Mouse (Mus musculus): Measurements from ENCODE around the gene Cotl1.

Gene Cotl1

DNA sequence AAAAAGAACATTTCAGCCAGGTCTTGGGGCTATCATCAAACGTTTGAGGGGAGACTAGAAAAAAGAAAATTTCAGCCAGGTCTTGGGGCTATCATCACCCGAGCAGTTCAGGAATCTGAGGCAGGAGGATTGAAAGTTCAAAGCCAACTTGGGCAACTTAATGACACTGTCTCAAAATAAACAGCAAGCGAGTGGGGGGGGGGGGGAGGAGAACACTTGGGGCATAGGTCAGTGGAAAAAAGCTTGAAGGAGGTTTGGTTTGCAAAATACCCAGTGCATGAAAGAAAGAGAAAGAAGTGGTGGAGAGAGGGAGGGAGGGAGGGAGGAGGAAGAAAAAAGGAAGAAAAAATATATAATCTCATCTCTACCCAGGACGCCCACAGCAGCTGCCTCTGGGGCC is 53.0 kb downstream of the Cotl1 start:
- DNase-seq (ENCODE audit: low spot score in 2 of 2): no peak

DNA sequence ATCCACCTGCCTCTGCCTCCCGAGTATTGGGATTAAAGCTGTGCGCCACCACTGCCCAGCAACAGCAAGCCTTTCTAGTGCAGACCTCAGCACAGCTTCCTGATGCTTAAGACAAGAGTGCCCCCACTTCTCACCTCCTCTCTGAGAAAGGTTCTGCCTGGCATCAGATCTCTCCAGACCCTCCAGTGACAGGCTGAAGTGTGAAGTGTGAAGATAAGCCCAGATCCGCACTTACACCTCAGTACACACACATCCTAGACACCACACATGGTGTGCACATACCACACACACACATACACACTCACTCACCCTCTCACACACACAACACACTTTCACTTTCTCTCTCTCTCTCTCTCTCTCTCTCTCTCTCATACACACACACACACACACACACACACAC is 53.5 kb downstream of the Cotl1 start:
- no peak for DNase-seq (ENCODE audit: low spot score in 2 of 2)

DNA sequence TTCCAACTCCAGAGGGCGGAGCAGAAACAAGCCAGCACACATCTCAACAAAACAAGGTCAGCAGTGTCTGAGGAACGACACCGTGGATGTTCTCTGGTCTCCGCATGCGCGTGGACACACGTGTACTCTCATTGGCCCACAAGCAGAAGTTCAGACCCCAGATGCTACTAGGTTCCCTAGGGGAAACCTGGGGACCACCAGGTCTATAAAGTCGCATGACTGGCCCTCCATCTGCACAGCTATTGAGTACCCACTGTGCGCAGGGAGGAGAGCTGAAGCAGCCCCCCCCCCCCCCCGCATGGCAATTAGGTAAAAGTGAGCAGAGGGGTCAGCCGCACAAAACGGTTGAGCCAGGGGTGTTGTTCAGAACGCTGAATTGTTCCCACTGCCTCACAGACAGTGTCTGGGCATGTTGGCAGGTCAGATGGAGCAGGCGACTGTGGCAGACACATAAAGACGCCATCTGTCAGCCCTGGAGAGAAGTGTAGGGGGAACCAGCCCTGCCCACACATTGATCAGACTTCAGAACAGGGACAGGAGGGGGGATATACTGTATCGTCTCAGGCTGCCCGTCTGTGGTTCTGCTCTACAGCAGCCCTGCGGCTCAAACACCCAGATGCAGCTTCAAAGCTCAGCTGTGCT is 54.5 kb downstream of the Cotl1 start:
- DNase-seq (ENCODE audit: low spot score in 2 of 2): no peak

DNA sequence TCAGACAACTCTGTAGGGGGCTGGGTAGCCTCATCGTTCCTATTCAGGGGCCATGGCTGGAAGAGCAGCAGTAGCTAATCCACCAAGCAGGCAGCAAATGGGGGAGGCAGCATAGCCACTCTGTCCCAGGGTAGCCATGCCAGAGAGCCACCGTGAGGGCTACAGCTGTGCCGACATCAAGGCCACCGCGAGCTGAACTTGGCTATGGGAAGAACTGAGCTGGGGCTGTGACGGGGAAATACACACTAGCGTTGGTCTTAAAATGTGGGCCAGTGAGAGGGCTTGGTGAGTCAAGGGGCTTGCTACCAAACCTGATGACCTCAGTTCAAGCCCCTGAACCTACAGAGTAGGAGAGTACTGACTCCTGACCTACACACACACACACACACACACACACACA is 55.7 kb downstream of the Cotl1 start:
- no peak for DNase-seq (ENCODE audit: low spot score in 2 of 2)

DNA sequence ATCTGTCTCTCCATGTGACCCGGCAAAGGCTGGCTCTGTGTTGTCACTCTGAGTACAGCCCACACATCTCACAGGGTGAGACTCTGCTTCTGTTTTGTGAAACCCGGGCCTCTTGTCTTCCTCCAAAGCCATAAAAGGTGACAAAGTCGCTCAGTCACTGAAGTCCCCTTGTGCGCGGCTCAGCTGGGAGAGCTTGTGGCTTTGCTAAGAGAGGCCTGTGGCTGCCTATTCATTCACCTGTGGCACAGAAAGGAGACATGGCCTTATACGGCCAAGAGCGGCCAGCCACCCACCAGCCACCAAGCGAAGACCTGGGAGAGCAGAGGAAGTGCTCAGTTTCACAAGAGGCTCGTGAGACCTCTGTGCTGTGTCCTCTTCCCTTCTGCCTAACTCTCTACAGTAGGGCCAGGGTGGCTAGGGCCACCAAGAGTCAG is 56.2 kb downstream of the Cotl1 start:
- DNase-seq (ENCODE audit: low spot score in 2 of 2): no peak

DNA sequence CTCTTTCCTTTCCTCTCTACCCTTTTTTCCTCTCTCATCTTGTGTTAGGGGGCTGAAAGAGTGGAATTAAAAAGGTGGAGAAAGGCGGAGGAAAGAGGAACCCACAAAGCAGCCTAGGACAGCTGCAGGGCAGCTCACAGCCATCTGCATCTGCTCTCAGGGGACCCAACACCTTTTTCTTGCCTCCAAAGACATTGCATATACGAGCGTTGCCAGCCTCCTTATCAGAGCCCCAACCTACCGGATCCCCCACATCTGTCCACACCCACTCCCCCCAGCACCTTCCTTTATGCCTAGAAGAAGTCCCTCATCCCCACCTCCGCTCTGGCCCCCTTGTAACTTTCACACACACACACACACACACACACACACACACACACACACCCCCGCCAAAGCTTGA is 56.8 kb downstream of the Cotl1 start:
- no peak for DNase-seq (ENCODE audit: low spot score in 2 of 2)

DNA sequence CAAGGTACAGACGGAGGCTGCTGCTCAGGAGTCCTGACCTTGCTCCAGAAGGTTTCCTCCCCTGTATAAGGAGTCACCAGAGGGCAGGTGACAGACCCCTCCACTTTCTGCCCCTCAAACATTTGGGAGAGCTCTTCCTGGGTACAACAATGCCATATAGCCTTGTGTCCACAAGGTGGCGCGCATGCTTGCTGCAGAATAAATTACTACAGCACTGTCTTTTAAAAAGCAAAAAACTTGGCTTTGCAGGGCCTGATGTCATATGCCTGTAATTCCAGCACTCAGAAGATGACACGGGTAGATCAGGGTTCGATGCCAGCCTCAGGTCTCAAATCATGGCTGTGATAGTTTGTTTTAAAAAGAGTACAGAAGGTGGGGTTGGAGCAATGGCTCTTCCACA is 57.6 kb downstream of the Cotl1 start:
- DNase-seq (ENCODE audit: low spot score in 2 of 2): peak; percentile 85 to 86

DNA sequence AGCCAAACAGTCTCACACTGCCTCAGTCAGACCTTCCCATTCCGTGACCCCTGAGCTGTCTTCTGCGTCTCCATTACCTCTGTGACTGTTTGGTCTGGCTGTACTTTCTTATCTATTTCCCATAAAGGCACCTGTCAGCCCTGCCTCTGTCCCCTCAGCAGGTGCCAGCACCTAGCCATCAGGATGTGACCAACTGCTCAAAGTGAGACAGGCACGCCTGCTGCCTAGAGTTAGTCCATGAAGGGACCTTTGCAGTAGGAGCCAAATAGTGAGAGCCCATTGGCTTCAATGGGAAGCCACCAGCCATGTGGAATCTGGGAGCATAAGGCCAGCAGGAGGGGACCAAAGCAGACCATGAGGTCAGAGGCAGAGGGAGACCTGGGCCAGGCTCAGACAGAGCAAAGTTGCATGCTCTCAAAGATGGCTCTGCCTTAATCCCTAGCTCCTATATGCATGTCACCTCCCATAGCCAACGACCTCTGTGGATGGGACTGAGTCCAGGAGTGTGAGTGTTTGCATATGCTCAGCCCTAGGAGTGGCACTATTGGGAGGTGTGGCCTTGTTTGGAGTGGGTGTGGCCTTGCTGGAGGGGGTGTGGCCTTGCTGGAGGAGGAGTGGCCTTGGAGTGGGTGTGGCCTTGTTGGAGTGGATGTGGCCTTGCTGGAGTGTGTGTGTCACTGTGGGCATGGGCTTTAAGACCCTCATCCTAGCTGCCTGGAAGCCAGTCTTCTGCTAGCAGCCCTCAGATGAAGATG is 59.1 kb downstream of the Cotl1 start:
- DNase-seq (ENCODE audit: low spot score in 2 of 2): no peak

DNA sequence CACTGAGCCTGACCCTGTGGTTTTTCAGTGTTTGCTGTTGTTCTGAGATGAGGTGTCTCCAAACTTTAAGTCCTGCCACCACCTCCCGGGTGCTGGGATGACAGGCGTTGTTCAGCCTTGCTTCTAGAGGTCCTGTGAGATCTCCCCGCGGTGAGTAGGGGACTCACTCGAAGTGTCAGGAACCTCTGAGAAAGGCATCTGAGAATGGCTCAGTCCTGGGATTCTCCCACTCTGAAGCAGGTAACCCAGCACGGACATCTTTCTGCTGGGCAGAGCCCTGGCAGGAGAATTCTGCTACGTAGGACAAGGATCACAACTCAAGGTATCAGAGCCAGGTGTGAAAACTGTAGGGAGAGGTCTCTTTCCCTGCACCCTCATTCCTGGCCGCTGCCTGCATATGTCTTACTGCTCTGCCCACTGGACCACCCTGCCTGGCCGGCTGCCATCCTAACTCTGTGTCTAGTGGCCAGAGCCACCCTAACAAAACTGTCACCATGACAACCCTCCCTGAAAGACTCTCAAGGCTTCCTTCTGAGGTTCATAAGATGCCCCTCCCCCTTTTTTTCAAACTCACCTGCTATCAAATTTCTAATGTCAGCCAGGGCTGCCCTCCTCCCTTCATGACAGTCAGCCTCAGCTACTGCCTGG is 59.8 kb downstream of the Cotl1 start:
- no peak for DNase-seq (ENCODE audit: low spot score in 2 of 2)

DNA sequence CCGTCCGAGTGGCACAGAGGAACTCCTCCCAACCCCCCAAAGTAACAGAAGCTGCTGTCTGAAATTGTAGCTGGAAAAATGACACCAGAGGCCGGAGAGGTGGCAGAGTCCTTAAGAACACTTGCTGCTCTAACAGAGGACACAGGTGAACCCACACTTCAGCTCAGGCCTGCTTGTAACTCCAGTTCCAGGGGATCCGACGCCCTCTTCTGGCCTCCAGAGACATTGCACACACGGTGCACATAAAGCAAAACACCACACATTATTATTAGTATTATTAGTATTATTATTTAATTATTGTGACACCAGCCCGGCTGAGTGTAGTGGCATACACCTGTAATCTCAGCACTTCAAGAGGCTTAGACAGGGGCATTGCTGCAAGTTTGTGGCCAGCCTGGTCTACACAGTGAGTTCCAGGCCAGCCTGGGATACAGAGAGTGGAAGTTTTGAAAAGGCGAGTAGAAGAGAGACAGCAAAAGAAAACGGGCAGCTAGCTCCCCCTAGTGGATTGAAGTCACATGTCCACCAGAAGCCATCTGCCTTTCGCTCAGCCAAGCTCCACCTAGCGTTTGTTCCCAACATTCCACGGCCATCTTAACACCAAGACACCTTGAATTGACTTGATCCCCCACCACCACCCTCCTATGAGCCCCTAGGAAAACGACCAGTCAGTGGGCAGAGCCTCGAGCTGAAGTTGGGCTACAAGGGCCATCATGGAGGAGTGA is 61.2 kb downstream of the Cotl1 start:
- peak; percentile 85 to 90 for DNase-seq (ENCODE audit: low spot score in 2 of 2)

DNA sequence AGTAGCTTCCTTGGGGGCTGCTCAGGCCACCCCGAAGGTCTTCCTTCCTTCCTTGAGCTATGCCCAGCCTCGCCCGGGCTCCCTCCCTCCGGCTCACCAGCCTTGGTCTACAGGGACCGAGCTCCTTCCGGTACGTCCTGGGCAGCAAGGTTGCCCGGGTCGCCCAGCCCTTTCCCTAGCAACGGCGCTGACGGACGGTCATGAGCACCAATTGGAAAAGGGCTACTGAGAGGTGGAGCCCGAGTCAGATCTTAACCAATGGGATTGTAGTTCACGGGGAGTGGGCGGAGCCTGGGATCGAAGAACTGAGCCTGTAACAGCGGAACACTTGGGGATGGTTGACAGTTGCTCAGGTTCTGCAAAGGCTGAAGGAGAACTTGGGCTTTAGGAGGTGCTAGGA is 62.1 kb downstream of the Cotl1 start, which contains the start of gene Tldc1:
TSS of gene Tldc1 (minus strand) at position 154 of the 400 bp plus-strand sequence.
- DNase-seq (ENCODE audit: low spot score in 2 of 2): peak; percentile 100

DNA sequence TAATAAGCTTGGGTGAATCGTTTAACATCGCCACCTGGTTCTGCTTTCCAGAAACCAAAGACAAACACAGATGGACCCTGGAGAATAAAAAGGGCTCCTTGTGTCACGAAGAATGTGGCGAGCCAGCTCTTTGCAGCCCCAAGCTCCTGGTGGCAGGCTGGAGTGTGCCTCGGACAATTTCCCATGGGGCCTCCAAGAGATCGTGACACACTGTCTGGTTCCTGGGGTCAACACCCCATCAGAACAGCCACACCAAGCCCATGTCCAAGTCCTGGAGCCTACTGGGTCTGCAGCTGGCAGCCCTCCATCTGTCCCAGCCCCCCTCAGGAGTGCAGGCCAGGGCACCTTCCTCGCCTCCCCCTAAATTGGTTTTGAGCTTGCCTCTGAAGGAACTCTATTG is 62.6 kb downstream of the Cotl1 start:
- peak in 1 of 2 experiments; percentile 28 for DNase-seq (ENCODE audit: low spot score in 2 of 2)

DNA sequence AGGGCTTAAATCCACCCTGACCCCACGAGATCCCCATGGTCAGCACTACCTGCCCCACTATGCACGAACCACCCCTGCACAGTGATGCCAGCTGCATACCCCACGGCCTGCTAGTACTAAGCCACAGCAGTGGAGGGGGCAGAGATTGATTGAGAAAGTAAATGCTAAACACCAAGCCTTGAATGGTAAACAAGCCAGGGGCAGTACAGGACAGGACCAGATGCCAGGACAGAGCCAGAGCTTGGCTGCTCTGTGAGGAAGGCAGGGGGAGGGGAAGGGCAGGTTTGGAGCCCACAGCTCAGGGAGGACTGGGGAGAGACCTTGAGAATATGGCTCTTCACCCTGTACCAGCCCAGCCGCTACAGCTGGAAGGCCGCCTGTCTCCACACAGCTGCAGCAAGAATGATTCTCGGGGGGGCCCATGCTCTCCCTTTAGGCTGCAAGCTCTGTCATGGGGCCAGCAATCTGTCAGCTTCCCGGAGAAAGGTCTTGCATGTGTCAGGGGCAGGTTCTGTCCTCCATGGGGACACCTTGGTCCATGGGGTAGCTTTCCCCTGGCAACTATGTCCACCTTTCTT is 63.6 kb downstream of the Cotl1 start:
- DNase-seq (ENCODE audit: low spot score in 2 of 2): no peak

DNA sequence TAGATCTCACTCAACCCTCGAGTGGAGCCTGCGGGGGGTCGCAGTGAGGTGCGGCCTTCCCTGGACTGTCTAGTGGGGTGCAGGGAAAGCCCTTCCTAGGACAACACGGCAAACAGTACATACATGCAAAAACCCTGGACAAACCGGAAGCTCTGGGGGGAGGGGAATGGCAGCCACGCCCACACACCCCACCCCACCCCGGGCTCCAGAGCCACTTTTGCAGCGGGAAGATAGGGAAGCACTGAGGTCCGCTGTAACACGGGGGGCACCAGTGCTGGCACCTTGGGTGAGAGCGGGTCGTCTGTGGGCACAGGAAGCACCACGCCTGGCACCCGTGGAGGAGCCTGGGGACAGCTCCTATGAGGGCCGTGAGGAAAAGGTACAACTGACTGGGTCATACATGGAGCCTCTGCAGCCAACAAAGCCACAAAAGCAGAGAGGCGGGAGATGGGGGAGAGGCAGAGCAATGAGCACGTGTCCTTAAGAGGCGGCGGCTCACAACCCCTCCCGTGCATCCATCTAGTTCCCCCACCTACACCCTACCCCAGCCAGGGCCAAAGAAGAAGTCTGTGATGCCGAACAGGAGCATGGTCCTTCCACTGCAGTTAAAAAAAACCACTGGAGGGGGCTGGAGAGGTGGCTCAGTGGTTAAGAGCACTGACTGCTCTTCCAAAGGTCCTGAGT is 74.4 kb downstream of the Cotl1 start:
- no peak for DNase-seq (ENCODE audit: low spot score in 2 of 2)

DNA sequence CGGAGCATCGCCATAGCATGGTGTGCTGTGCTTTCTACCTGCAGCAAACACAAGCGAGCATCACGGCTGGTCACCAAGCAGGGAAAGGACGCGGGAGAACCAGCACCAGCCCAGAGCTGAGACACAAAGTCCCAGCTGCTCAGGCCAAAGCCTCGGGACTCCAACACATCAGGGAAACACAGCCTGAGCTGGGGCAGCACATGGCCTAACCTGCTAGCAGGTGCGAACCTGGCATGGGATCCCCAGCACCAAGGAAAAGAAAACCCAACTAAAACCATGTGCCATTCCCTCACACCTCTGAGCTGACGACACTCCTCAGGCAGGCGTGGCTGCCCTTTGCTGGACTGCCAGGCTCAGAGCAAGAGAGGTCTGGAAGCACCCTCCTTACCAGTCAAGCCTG is 75.0 kb downstream of the Cotl1 start:
- no peak for DNase-seq (ENCODE audit: low spot score in 2 of 2)

DNA sequence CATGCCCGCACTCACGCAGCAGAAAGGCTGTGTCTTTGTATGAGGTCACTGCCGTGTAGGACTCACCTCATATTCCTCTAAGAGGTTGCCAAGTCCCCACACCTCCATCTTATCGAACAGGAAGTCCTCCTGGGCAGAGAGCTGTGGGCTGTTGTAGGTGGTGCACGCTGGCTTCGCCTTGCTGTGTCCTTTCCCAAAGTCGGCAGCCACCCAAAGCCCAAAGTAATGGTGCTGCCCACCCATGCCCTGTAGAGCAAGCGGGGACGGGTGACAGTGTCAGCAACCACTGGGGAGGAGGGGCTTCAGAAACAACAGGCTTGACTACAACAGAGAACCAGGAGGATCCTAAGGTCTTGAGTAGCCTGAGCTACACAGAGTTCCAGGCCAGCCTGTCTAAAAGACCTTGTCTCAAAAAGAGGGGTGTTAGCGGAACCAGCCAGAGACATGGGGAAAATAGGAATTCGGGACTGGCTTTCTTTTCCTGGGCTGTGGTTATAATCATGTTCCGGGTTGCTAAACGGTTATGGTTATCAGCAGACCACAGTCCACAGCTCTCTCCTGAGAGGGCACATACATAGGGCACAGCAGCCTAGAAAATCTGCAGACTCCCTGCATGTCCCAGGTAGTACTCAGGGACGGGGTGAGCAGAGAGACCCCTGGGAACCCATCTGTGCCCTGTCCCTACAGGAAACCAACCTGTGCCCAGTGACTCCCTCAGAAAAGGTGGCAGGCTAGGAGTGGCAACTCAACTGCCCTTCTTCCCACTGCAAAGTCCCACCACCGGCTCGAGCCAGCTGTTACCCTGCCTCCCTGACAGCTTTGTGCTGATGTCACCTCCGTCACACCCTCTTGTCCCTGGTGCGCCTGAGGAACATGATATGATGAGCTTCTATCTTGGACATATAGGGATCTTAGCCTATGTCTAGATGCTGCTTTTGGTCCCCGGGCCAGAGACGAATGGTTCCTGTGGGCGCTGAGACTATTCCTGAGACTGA is 77.8 kb downstream of the Cotl1 start:
- no peak for DNase-seq (ENCODE audit: low spot score in 2 of 2)

DNA sequence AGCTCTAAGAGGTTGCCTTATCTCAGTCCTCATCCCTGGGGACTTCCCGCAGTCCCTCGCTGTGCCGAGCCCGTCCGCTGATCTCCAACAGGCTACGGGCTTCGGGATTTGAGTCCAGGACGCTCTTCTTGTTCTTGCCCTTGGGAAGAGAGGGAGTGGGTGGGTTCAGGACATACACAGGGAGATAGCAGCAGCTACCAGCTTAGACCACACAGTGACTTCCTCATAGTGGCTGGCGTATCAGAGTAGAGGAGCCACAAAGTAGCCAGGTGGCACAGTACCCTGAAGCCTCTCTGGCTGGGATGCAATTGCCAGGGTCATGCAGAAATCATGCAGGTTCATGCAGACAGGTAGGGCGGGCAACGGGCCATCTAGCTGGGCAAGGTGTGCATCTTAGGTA is 78.7 kb downstream of the Cotl1 start:
- no peak for DNase-seq (ENCODE audit: low spot score in 2 of 2)
